Mouse (Mus musculus): ENCODE data around the gene Sik3. TPM values are rescaled to one million over a fixed set of nuclear protein-coding genes. Genes with fewer than 3 reads are reported as not detected.

Gene Sik3
- polyA plus RNA-seq, 1 experiment = 29.4 TPM

- H3K4me2 ChIP-seq (ENCODE audit: low read depth) = peak overlapping the region; percentile 66
- no peaks in the 10 kb centered on the region for H3K27me3 ChIP-seq (ENCODE audit: control insufficient read depth, insufficient read depth, insufficient read length)
- no peak overlapping the region for H3ac ChIP-seq (ENCODE audit: control insufficient read depth, insufficient read length)
- no peaks in the 10 kb centered on the region for H3K36me3 ChIP-seq (ENCODE audit: control insufficient read depth, insufficient read depth)
- H3K79me2 ChIP-seq (ENCODE audit: control insufficient read depth, insufficient read depth) = no peaks in the 10 kb centered on the region
- no peak overlapping the region for H3K4me3 ChIP-seq
- TF ChIP-seq MYOD1 (IDR thresholded peaks at IDR 0.05; ENCODE audit: control insufficient read depth in 1 of 3, insufficient read length in 2 of 3, low read depth in 2 of 3) (no peak), MAX (IDR thresholded peaks at IDR 0.05; ENCODE audit: low read depth) (no peak), SRF (IDR thresholded peaks at IDR 0.05; ENCODE audit: control insufficient read depth, insufficient read length, low read depth) (no peak), USF1 (IDR thresholded peaks at IDR 0.05; ENCODE audit: low read depth) (no peak), CEBPB (IDR thresholded peaks at IDR 0.05; ENCODE audit: insufficient read depth, poor library complexity, severe bottlenecking) (no peak), TCF12 (IDR thresholded peaks at IDR 0.05; ENCODE audit: insufficient read depth, poor library complexity, severe bottlenecking) (no peak), POLR2A (IDR thresholded peaks at IDR 0.05; ENCODE audit: insufficient read length, low read depth) (no peak), E2F4 (IDR thresholded peaks at IDR 0.05; ENCODE audit: insufficient read depth) (no peak), POLR2AphosphoS2 (IDR thresholded peaks at IDR 0.05; ENCODE audit: insufficient read length, low read depth) (no peak), TCF3 (IDR thresholded peaks at IDR 0.05; ENCODE audit: insufficient read length, low read depth) (no peak), REST (IDR thresholded peaks at IDR 0.05; ENCODE audit: insufficient read depth, insufficient read length) (no peak), MYOG (IDR thresholded peaks at IDR 0.05; ENCODE audit: control insufficient read depth in 1 of 3, insufficient read depth in 1 of 3, insufficient read length in 2 of 3, low read depth in 2 of 3) (no peak)
Observed at GRCm38 (mm10) chr9:46188370-46188769, 175.8 kb downstream of the Sik3 start.

GRCm38 (mm10) chr9:46188956-46189355 is 176.3 kb downstream of the Sik3 start:
- TF ChIP-seq MYOD1 (IDR thresholded peaks at IDR 0.05; ENCODE audit: control insufficient read depth in 1 of 3, insufficient read length in 2 of 3, low read depth in 2 of 3) = no peak
- no peak for TF ChIP-seq USF1 (IDR thresholded peaks at IDR 0.05; ENCODE audit: low read depth)
- TF ChIP-seq SRF (IDR thresholded peaks at IDR 0.05; ENCODE audit: control insufficient read depth, insufficient read length, low read depth) = no peak
- no peak overlapping the region for H3K4me3 ChIP-seq
- H3K27me3 ChIP-seq (ENCODE audit: control insufficient read depth, insufficient read depth, insufficient read length) = no peaks in the 10 kb centered on the region
- no peaks in the 10 kb centered on the region for H3K36me3 ChIP-seq (ENCODE audit: control insufficient read depth, insufficient read depth)
- H3K79me2 ChIP-seq (ENCODE audit: control insufficient read depth, insufficient read depth) = no peaks in the 10 kb centered on the region
- no peak overlapping the region for H3K4me2 ChIP-seq (ENCODE audit: low read depth)
- H3ac ChIP-seq (ENCODE audit: control insufficient read depth, insufficient read length) = no peak overlapping the region

DNA sequence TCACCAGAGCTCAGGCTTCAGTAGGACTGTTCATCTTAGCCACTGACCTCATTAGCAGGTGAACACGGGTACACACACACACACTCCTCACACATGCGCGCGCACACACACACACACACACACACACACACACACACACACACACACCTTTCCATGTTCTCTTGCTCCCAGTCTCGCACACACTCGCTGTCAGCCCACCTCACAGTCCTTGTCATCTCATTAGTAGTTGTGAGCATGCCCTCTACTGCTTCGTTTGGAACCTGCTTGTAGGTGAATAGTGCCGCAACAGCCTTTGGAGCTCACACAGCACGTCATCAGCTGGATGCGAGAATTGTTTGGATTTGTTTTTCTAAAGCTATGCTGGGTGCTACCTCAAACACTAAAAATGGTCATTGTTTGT is 176.8 kb downstream of the Sik3 start:
- Histone ChIP-seq H3K36me3 (ENCODE audit: control insufficient read depth, insufficient read depth) (no peaks in the 10 kb centered on the region), H3K79me2 (ENCODE audit: control insufficient read depth, insufficient read depth) (no peaks in the 10 kb centered on the region), H3K4me3 (no peak overlapping the region), H3K27me3 (ENCODE audit: control insufficient read depth, insufficient read depth, insufficient read length) (no peaks in the 10 kb centered on the region), H3K4me2 (ENCODE audit: low read depth) (no peak overlapping the region), H3ac (ENCODE audit: control insufficient read depth, insufficient read length) (no peak overlapping the region)
- TF ChIP-seq REST (IDR thresholded peaks at IDR 0.05; ENCODE audit: insufficient read depth, insufficient read length) (no peak), MYOG (IDR thresholded peaks at IDR 0.05; ENCODE audit: control insufficient read depth in 1 of 3, insufficient read depth in 1 of 3, insufficient read length in 2 of 3, low read depth in 2 of 3) (no peak), E2F4 (IDR thresholded peaks at IDR 0.05; ENCODE audit: insufficient read depth) (no peak), POLR2AphosphoS2 (IDR thresholded peaks at IDR 0.05; ENCODE audit: insufficient read length, low read depth) (no peak), POLR2A (IDR thresholded peaks at IDR 0.05; ENCODE audit: insufficient read length, low read depth) (no peak), SRF (IDR thresholded peaks at IDR 0.05; ENCODE audit: control insufficient read depth, insufficient read length, low read depth) (no peak), USF1 (IDR thresholded peaks at IDR 0.05; ENCODE audit: low read depth) (no peak), CEBPB (IDR thresholded peaks at IDR 0.05; ENCODE audit: insufficient read depth, poor library complexity, severe bottlenecking) (no peak), MYOD1 (IDR thresholded peaks at IDR 0.05; ENCODE audit: control insufficient read depth in 1 of 3, insufficient read length in 2 of 3, low read depth in 2 of 3) (no peak), TCF12 (IDR thresholded peaks at IDR 0.05; ENCODE audit: insufficient read depth, poor library complexity, severe bottlenecking) (no peak), MAX (IDR thresholded peaks at IDR 0.05; ENCODE audit: low read depth) (no peak), TCF3 (IDR thresholded peaks at IDR 0.05; ENCODE audit: insufficient read length, low read depth) (no peak)

GRCm38 (mm10) chr9:46191234-46191633 is 178.6 kb downstream of the Sik3 start:
- Histone ChIP-seq H3K4me3 (no peak overlapping the region), H3ac (ENCODE audit: control insufficient read depth, insufficient read length) (no peak overlapping the region), H3K79me2 (ENCODE audit: control insufficient read depth, insufficient read depth) (no peaks in the 10 kb centered on the region), H3K27me3 (ENCODE audit: control insufficient read depth, insufficient read depth, insufficient read length) (no peaks in the 10 kb centered on the region), H3K4me2 (ENCODE audit: low read depth) (no peak overlapping the region), H3K36me3 (ENCODE audit: control insufficient read depth, insufficient read depth) (peaks cover 12% of the 10 kb centered on the region)
- no peak for TF ChIP-seq SRF (IDR thresholded peaks at IDR 0.05; ENCODE audit: control insufficient read depth, insufficient read length, low read depth)
- no peak for TF ChIP-seq CEBPB (IDR thresholded peaks at IDR 0.05; ENCODE audit: insufficient read depth, poor library complexity, severe bottlenecking)
- TF ChIP-seq USF1 (IDR thresholded peaks at IDR 0.05; ENCODE audit: low read depth) = no peak
- no peak for TF ChIP-seq E2F4 (IDR thresholded peaks at IDR 0.05; ENCODE audit: insufficient read depth)
- TF ChIP-seq MAX (IDR thresholded peaks at IDR 0.05; ENCODE audit: low read depth) = no peak
- TF ChIP-seq POLR2A (IDR thresholded peaks at IDR 0.05; ENCODE audit: insufficient read length, low read depth) = no peak
- no peak for TF ChIP-seq TCF12 (IDR thresholded peaks at IDR 0.05; ENCODE audit: insufficient read depth, poor library complexity, severe bottlenecking)
- no peak for TF ChIP-seq TCF3 (IDR thresholded peaks at IDR 0.05; ENCODE audit: insufficient read length, low read depth)
- no peak for TF ChIP-seq MYOD1 (IDR thresholded peaks at IDR 0.05; ENCODE audit: control insufficient read depth in 1 of 3, insufficient read length in 2 of 3, low read depth in 2 of 3)
- TF ChIP-seq MYOG (IDR thresholded peaks at IDR 0.05; ENCODE audit: control insufficient read depth in 1 of 3, insufficient read depth in 1 of 3, insufficient read length in 2 of 3, low read depth in 2 of 3) = no peak
- TF ChIP-seq REST (IDR thresholded peaks at IDR 0.05; ENCODE audit: insufficient read depth, insufficient read length) = no peak
- no peak for TF ChIP-seq POLR2AphosphoS2 (IDR thresholded peaks at IDR 0.05; ENCODE audit: insufficient read length, low read depth)

DNA sequence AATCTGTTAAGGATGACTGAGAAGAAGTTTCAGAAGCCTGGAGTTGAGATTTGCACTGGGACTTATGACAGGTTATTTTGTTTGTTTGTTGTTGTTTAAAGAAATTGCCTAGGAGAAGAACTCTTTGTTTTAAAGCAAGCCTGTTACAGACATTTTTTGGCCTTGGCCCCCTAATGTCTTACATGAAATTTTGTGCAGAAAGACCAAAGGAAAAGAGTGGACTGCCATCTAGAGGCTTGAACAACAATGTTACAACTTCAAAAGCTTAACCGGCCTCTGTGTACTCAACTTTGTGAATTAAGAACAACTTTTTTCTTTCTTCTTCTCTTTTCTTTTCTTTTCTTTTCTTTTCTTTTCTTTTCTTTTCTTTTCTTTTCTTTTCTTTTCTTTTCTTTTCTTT is 179.0 kb downstream of the Sik3 start:
- H3K79me2 ChIP-seq (ENCODE audit: control insufficient read depth, insufficient read depth) = no peaks in the 10 kb centered on the region
- no peak overlapping the region for H3K4me3 ChIP-seq
- H3ac ChIP-seq (ENCODE audit: control insufficient read depth, insufficient read length) = no peak overlapping the region
- H3K36me3 ChIP-seq (ENCODE audit: control insufficient read depth, insufficient read depth) = peaks cover 12% of the 10 kb centered on the region
- H3K27me3 ChIP-seq (ENCODE audit: control insufficient read depth, insufficient read depth, insufficient read length) = no peaks in the 10 kb centered on the region
- TF ChIP-seq MAX (IDR thresholded peaks at IDR 0.05; ENCODE audit: low read depth) (no peak), MYOG (IDR thresholded peaks at IDR 0.05; ENCODE audit: control insufficient read depth in 1 of 3, insufficient read depth in 1 of 3, insufficient read length in 2 of 3, low read depth in 2 of 3) (no peak), SRF (IDR thresholded peaks at IDR 0.05; ENCODE audit: control insufficient read depth, insufficient read length, low read depth) (no peak), TCF3 (IDR thresholded peaks at IDR 0.05; ENCODE audit: insufficient read length, low read depth) (no peak), MYOD1 (IDR thresholded peaks at IDR 0.05; ENCODE audit: control insufficient read depth in 1 of 3, insufficient read length in 2 of 3, low read depth in 2 of 3) (no peak), POLR2A (IDR thresholded peaks at IDR 0.05; ENCODE audit: insufficient read length, low read depth) (no peak), USF1 (IDR thresholded peaks at IDR 0.05; ENCODE audit: low read depth) (no peak), E2F4 (IDR thresholded peaks at IDR 0.05; ENCODE audit: insufficient read depth) (no peak), TCF12 (IDR thresholded peaks at IDR 0.05; ENCODE audit: insufficient read depth, poor library complexity, severe bottlenecking) (no peak), POLR2AphosphoS2 (IDR thresholded peaks at IDR 0.05; ENCODE audit: insufficient read length, low read depth) (no peak), CEBPB (IDR thresholded peaks at IDR 0.05; ENCODE audit: insufficient read depth, poor library complexity, severe bottlenecking) (no peak), REST (IDR thresholded peaks at IDR 0.05; ENCODE audit: insufficient read depth, insufficient read length) (no peak)
- no peak overlapping the region for H3K4me2 ChIP-seq (ENCODE audit: low read depth)
